Mouse (Mus musculus) layer of hippocampus, postnatal 10 days (tissue): ENCODE measurements around the gene Serinc2. TPM values are rescaled to one million over a fixed set of nuclear protein-coding genes. Genes with fewer than 3 reads are reported as not detected.

ENCODE experiments used
- total RNA-seq, 2 experiments: library from RNA; stranded (reverse); gene quantifications; 2 replicates each; pipeline ENCODE4 v1.2.3; 2021

Serinc2 gene
- total RNA-seq, 2 experiments from 2014 or later, result 6.3 to 6.4 TPM

Other genes starting within 250 kb of the Serinc2 start
- gene Col16a1, start 231.4 kb downstream of the Serinc2 start, total RNA-seq, result 10 to 100 TPM; 17.9 to 26.0 TPM
- gene Pef1, start 176.6 kb downstream of the Serinc2 start, total RNA-seq, result 10 to 100 TPM; 37.4 to 39.7 TPM
- 10 to 100 TPM; 12.5 to 14.3 TPM for gene Hcrtr1, start 139.8 kb downstream of the Serinc2 start, total RNA-seq
- gene Tinagl1, start 104.1 kb downstream of the Serinc2 start, total RNA-seq, result 1 to 10 TPM; 3.3 TPM
- gene Gm853, start 56.8 kb downstream of the Serinc2 start, total RNA-seq, result not detected
- gene Fabp3, start 29.4 kb upstream of the Serinc2 start, total RNA-seq, result 100 to 1,000 TPM; 142 to 168 TPM
- gene Gm10570, start 29.5 kb upstream of the Serinc2 start, total RNA-seq, result not detected
- gene Zcchc17, start 80.7 kb upstream of the Serinc2 start, total RNA-seq, result 10 to 100 TPM; 54.9 to 57.8 TPM
- 10 to 100 TPM; 30.5 to 37.9 TPM for gene Snrnp40, start 80.9 kb upstream of the Serinc2 start, total RNA-seq